Mouse (Mus musculus): ENCODE results near the gene Nfatc2ip. TPM values are rescaled to one million over a fixed set of nuclear protein-coding genes. Genes with fewer than 3 reads are reported as not detected.
"Not testable (repeated sequence)": the region's sequence is repeated elsewhere in the genome, so short reads cannot be mapped to it uniquely, and the experiment has no call there.

Nfatc2ip gene
- total RNA-seq, 2 experiments from 2014 or later: 7.0 to 7.6 TPM

DNA sequence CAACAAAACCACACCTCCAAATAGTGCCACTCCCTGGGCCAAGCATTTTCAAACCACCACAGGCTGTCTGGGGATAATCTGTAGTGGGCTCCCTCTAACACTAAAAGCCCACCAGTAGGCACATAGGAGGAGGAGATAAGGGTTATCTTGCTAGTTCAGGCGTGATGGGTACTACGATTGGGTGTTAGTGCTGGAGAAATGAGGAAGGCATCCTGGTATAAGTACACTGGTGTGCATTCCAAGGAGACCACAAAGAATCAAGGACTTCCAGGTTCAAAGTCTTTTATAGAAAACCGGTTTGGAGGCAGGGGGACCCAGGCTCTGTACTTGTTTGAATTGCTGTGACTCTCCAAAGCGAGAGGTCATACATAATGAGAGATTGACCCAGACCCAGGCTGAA lies 31.6 kb upstream of the Nfatc2ip start:
- H3K4me3 ChIP-seq: peak overlapping the region; percentile 65
- no peak for DNase-seq (ENCODE audit: low spot score in 2 of 2)
- no peak for TF ChIP-seq CTCF (conservative IDR thresholded peaks at IDR 0.05)
- H3K27ac ChIP-seq: peak overlapping the region; percentile 91

DNA sequence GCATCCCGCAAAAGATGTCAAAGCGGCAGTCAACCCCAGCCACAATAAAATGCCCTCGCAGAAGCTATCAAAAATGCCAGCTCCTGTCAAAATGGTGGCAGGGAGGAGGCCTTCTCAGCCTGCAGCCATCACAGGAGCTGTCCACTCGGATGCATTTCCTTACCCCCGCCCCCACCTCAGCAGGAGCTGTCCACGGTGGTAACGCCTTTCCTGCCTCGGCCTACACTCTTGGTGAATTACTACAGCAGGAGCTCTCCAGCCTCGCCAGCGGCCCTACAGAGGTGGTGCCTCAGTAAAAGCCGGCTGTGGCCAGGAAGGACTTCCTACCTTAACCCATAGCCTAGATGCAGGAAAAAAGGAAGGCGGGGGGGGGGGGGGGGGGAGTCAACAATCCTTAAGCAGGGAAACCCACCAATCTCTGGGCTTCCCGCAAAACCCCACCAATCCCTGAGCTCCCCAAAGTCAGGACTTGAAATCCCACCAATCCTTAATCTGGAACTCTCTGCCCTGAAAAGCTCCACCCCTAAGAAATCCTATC lies 30.9 kb upstream of the Nfatc2ip start:
- no peak for DNase-seq (ENCODE audit: low spot score in 2 of 2)
- no peak overlapping the region for H3K27ac ChIP-seq
- no peak for TF ChIP-seq CTCF (conservative IDR thresholded peaks at IDR 0.05)
- H3K4me3 ChIP-seq: no peak overlapping the region

DNA sequence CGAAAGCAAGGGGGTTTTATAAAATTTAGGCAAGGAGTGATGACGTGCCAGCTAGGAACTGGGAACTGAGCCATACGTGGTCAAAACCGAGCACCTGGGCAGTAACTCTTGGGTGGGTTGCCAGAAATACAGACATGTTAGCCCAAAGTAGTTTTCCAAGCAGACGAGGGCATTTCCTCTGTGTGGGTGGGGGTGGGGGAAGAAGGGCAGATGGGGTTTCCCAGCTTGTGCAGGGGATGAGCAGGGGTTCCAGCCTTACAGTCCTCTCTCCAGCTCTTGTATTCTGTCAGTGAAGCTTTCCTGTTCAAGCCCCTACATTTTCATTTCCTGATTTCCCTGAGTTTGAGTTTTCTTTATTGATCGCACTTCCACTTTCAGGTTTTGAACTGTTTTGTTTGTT lies 27.6 kb upstream of the Nfatc2ip start:
- no peak for TF ChIP-seq CTCF (conservative IDR thresholded peaks at IDR 0.05)
- DNase-seq (ENCODE audit: low spot score in 2 of 2): no peak
- no peak overlapping the region for H3K4me3 ChIP-seq
- H3K27ac ChIP-seq: no peak overlapping the region

DNA sequence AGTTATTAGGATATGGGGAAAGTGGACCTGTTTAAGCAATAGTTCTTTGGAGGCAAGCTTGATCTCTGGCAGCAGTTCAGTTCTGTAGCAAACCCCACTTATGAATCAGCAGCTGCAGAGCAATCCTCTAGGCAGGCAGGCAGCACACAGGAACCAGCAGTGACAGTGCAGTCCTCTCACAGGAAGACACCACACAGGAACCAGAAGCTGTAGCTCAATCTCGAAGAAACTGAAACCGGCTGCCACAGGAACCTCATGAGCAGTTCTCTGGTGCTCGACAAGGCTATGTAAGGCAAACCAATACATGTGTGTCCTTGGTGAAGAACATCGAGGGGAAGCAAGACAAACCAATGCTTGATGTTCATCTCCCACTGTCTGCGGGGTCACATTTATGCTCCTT lies 25.2 kb upstream of the Nfatc2ip start:
- Histone ChIP-seq H3K4me3 (no peak overlapping the region), H3K27ac (no peak overlapping the region)
- TF ChIP-seq CTCF (conservative IDR thresholded peaks at IDR 0.05): no peak
- DNase-seq (ENCODE audit: low spot score in 2 of 2): no peak

DNA sequence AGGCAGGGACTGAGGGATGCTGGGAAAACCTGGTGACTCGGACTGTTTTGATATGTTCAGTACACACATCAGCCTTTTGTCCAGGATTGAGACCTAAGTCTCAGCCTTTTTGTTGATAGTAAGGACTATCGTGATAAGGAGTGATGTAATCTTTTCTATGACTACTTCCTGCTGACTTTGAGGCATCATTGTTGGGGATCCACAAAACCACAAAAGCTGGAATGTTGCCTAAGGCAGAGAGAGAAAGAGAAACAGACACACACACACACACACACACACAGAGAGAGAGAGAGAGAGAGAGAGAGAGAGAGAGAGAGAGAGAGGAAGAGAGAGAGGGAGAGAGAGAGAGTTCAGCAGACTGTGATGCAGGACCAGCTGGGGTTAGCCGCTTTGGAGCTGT lies 22.0 kb upstream of the Nfatc2ip start:
- Histone ChIP-seq H3K4me3 (no peak overlapping the region), H3K27ac (no peak overlapping the region)
- DNase-seq (ENCODE audit: low spot score in 2 of 2): no peak
- TF ChIP-seq CTCF (conservative IDR thresholded peaks at IDR 0.05): no peak

DNA sequence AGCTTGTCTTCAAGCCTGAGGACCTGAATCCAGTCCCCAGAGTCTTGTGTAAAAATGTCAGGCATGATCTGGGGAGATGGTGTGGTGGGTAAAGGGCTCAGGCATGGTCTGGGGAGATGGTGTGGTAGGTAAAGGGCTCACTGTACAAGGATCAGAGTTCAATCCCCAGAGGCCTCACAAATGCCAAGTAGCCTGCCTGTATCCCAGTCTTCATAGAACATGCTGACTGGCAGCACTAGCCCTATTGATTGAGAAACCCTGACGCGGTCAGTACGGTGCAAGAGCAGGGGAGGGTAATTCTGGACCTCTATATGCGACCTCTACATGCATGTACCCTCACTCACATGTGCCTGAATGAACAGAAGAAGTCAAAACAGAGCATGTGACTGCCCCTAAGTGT lies 21.1 kb upstream of the Nfatc2ip start:
- Histone ChIP-seq H3K27ac (no peak overlapping the region), H3K4me3 (no peak overlapping the region)
- DNase-seq (ENCODE audit: low spot score in 2 of 2): no peak
- no peak for TF ChIP-seq CTCF (conservative IDR thresholded peaks at IDR 0.05)

DNA sequence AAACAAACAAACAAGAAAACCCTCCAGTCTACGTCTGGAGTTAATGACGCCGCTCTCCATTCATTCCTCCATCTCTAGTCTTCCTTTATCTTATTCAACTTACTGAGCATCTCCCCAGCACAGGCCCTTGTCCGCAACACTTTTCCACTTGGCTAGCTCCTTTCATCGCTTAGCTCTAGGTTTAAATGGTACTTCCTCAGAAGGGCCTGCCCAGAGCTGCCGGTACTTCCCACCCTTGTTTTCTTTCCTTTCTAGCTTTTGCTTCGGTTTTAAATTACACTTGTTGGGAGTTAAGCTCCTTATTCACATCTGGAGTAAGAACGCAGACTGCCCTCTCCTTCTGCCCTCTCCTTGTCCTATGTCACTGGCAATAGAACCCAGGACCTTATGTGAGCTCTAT lies 20.5 kb upstream of the Nfatc2ip start:
- no peak for TF ChIP-seq CTCF (conservative IDR thresholded peaks at IDR 0.05)
- no peak for DNase-seq (ENCODE audit: low spot score in 2 of 2)
- no peak overlapping the region for H3K27ac ChIP-seq
- H3K4me3 ChIP-seq: no peak overlapping the region

DNA sequence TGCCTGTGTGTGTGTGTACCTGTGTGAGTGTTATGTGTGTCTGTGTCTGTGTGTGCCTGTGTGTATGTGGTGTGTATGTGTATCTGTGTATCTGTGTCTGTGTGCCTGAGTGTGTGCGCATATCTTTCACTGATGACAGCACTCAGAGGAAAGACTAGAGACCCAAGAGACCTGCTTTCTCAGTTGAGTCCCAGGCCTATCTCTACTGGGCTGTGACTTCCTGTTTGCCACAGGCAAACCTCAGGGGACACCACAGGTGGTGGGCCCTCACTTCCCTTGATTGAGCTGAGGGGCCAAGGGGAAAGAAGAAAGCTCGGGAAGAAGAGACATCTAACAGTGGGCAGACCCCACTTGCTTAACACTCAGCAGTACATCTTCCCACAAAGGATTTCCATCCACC lies 20.1 kb upstream of the Nfatc2ip start:
- no peak for DNase-seq (ENCODE audit: low spot score in 2 of 2)
- no peak overlapping the region for H3K27ac ChIP-seq

DNA sequence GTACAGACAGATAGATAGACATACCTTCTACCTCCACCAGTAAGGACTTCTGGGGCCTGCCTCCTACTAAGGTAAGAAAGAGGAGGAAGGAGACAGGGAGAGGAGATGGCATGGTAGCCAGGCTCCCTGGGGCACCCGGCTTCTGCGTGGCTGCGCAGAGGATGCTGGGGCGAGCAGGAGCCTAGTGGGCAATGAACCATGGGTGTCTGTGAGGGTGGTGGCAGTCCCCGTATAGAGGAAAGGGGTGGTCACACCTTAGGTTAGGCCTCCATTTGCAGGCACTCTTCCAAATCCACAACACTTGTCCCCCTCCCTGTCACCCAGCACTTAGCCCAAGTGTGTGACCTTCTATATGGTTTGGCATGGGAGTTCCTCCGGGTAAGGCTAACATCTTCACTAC lies 18.2 kb upstream of the Nfatc2ip start, which contains the start of gene Cd19:
Gene Cd19, minus strand, starts transcription at position 165 of the 400 bp plus-strand sequence.
- DNase-seq (ENCODE audit: low spot score in 2 of 2): no peak
- TF ChIP-seq CTCF (conservative IDR thresholded peaks at IDR 0.05): no peak

More for the DNA sequence above, 20.1 kb upstream of the Nfatc2ip start:
- no peak for TF ChIP-seq CTCF (conservative IDR thresholded peaks at IDR 0.05)
- H3K4me3 ChIP-seq: no peak overlapping the region

DNA sequence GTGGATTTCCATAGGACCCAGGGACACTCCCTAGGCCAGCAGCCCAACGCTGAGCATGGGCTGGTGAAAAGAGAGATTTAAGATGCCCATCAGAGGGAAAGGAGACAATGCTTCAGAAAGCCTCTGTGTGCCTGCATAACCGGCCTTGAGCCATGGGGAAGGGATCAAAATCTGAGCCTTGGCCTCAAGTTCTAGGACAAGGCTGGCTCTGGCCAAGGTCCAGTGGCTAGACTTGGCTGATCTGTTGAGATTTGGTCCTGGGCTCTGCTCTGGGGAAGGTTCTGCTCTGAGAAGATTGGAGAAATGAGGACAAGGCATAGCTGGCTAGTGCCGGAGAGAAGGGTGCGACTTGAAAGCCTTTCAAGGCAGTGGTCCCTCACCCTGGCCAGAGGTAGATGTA lies 14.5 kb upstream of the Nfatc2ip start:
- no peak for DNase-seq (ENCODE audit: low spot score in 2 of 2)
- H3K4me3 ChIP-seq: no peak overlapping the region
- H3K27ac ChIP-seq: no peak overlapping the region
- TF ChIP-seq CTCF (conservative IDR thresholded peaks at IDR 0.05): no peak

More for the DNA sequence above, 18.2 kb upstream of the Nfatc2ip start, which contains the start of gene Cd19:
- H3K27ac ChIP-seq: no peak within 1 kb of the TSS
- H3K4me3 ChIP-seq: no peak within 1 kb of the TSS

DNA sequence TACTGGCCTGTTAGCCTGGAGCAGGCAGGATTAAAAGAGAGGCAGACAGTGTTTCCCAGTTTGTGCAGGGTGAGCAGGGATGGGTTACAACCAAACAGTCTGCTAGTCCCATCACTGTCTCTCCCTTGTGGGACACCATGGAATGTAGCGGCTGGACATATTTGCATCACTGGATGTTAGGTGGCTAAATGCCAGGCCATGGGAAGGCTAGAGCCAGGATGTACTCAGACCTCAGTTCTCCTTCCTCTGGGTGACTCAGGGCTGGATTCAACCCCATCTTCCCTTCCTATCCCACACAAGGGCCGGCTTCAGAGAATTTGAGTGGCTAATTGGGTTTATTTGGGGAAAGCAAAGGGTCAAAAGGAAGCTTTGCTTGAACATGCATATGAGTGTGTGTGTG lies 12.1 kb upstream of the Nfatc2ip start:
- H3K4me3 ChIP-seq: no peak overlapping the region
- no peak overlapping the region for H3K27ac ChIP-seq
- no peak for DNase-seq (ENCODE audit: low spot score in 2 of 2)
- no peak for TF ChIP-seq CTCF (conservative IDR thresholded peaks at IDR 0.05)

DNA sequence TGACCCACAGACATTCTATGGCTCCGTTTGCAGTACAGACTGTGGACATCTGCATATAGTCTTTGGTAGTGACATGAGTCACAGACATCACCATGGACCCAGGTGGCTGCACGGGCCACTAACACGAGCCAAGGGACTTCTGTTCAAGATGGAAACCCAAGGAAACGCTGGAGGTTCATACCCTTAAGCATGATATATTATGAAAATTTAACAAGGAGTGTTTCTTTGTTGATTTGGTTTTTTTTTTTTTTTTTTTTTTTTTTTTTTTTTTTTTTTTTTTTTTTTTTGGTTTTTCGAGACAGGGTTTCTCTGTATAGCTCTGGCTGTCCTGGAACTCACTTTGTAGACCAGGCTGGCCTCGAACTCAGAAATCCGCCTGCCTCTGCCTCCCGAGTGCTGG lies 6.0 kb upstream of the Nfatc2ip start:
- H3K27ac ChIP-seq; DNase-seq (ENCODE audit: low spot score in 2 of 2); H3K4me3 ChIP-seq: not testable (repeated sequence)

DNA sequence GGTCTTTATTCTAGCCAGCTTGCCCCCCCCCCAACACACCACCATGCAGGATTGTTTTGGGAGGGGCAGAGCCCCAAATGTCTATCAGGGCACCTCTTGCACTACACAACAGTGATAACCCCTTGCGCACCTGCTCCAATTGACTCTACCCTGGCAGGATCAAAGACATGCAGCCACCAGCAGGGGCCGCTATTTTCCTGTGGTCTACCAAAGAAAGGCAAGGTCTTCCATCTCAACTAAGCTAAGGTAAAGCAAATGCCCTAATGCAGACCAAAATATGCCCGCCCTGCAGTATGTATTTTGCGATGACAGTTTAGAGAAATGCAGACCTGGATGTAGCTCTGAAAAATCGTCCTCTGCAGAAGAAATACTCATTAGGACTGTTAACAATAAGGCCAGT lies 3.0 kb upstream of the Nfatc2ip start:
- peak; percentile 78 to 82 for DNase-seq (ENCODE audit: low spot score in 2 of 2)
- Histone ChIP-seq H3K27ac (no peak overlapping the region), H3K4me3 (no peak overlapping the region)
- peak; percentile 96 for TF ChIP-seq CTCF (conservative IDR thresholded peaks at IDR 0.05)

DNA sequence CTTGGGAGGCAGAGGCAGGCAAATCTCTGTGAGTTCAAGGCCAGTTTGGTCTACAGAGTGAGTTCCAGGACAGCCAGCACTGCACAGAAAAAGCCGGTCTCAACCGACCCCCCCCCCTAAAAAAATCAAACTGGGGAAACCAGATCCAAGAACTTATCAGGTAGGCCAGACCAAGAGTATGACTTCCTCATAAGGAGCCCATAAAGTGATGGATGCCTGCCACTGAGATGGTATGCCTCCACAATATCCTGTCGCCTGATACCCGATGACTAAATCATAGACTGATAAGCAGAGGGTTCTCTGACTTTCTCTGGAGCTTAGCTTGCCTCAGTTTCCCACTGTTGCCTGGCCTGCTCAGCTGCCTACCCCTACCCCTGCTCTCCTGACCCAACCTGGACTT lies 1.3 kb upstream of the Nfatc2ip start:
- no peak for TF ChIP-seq CTCF (conservative IDR thresholded peaks at IDR 0.05)
- H3K27ac ChIP-seq: no peak overlapping the region
- H3K4me3 ChIP-seq: no peak overlapping the region
- DNase-seq (ENCODE audit: low spot score in 2 of 2): no peak

DNA sequence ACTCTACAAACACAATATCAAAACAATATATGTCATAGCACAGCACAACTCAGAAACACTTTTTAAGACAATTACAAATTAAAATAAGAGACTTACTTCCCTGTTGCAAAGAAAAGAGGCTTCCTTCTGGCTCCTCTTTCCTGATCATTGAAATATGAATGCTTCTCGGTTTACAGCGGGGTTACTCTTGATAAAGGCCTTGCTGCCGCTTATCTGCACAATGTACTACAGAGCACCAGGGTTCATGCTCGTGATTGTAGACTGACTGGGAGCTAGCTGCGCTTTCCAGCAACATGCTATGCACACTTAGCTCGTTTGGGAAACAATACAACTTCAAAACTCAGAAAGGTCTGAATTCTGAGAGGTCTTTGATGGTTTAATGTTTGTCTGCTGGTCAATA lies 684 bp upstream of the Nfatc2ip start:
- TF ChIP-seq CTCF (conservative IDR thresholded peaks at IDR 0.05): no peak
- H3K27ac ChIP-seq: peak overlapping the region; percentile 14; the same call in 1 of the 2 replicates
- DNase-seq (ENCODE audit: low spot score in 2 of 2): no peak
- H3K4me3 ChIP-seq: no peak overlapping the region

DNA sequence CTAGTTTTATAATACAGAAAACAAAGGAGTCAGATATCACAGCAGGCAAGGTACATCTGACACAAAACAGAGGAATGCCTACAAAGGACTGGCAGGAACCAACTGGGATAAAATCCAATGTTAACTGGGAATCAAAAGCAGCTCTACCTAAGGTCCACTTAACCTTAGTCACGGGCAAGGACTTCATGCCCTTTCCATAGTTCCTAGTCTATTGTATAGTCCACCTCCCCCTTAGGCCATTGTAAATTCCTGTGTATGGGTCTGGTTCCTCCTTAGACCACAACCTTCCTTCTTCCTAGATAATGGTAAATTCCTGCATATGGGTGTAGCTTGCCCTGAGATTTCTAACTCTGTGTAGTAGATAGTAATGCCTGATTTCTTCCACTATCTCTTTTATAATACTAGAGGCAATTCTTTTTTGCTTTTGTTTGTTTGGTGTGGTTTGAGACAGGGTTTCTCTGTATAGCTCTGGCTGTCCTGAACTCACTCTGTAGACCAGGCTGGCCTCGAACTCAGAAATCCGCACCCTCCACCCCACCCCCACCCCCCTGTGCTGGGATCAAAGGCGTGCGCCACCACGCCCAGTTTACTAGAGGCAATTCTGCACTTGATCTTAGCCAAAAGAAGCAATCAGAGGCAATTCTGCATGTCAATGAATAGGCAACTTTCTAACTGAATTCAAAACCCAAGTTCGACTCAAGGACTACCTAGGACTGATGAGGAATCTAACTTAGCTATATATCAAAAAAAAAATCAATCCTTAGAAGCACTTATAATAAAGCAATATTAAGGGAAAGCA lies 4.3 kb downstream of the Nfatc2ip start:
- not testable (repeated sequence) for H3K27ac ChIP-seq; DNase-seq (ENCODE audit: low spot score in 2 of 2); H3K4me3 ChIP-seq

All from layer of hippocampus, adult 2 months (tissue).